Mouse (Mus musculus): Measurements from ENCODE around the gene Trmt61a. TPM values are rescaled to one million over a fixed set of nuclear protein-coding genes. Genes with fewer than 3 reads are reported as not detected.

The Trmt61a gene
- polyA plus RNA-seq, 1 experiment from 2014 or later: 8.6 TPM

GRCm38 (mm10) chr12:111666380-111666779 lies 11.5 kb upstream of the Trmt61a start:
- Histone ChIP-seq H3K4me1 (replicated peaks) (peaks cover 37% of the 10 kb centered on the region), H3K4me3 (no peak overlapping the region), H3K9ac (no peak overlapping the region), H3K27ac (no peak overlapping the region), H3K36me3 (peaks cover 47% of the 10 kb centered on the region), H3K4me2 (no peak overlapping the region), H3K9me3 (no peaks in the 10 kb centered on the region), H3K27me3 (no peaks in the 10 kb centered on the region)
- 80% methylated on average over 13 of the region's 13 CpGs for WGBS
- ATAC-seq (ENCODE audit: low FRiP score): no peak

DNA sequence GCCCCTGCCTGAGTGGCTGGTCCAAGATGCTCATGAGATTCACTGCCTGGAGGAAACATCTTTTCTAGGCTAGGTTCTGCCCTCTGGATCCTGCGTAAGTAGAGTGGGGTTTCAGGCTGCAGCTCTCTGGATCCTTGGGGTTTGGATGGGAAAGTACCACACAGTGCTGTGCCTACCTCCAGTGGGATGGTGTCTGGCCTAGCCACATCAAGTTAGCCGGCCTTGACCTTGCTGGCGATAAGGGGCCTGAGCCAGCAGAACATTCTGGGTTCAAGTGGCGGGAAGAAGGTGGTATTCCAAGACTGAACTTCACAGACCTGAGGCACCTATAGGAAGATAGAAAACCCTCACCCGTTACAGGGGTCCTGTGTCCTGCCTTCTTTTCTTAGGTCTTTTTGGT lies 10.5 kb upstream of the Trmt61a start:
- no peak for ATAC-seq (ENCODE audit: low FRiP score)

DNA sequence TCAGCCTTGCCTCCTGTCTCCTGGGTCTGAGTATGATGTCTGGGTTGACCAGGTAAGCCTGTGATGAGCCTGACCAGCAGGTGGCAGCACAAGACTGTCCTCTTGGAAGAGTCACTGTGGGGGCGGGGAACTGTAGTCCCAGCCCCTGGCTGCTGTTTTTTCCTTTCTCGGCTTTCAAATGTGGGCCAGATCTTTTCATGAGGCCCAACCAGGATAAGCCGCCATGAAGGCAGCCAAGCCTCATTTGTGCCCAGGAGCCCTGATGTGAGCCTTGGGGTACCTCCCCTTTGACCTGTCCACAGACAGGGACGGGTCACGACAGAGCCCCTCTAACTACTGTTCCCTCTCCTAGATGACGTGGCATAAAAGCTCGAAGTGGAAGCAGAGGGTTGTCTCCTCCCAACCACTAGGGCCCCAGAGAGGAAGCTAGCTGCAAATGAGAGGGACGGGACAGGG lies 9.4 kb upstream of the Trmt61a start:
- ATAC-seq (ENCODE audit: low FRiP score): peak; percentile 41
- Histone ChIP-seq H3K9ac (peak overlapping the region; percentile 99; the same call in 1 of the 2 replicates), H3K27me3 (no peaks in the 10 kb centered on the region), H3K4me3 (peak overlapping the region; percentile 91), H3K4me2 (peak overlapping the region; percentile 95), H3K27ac (peak overlapping the region; percentile 97), H3K36me3 (peaks cover 36% of the 10 kb centered on the region), H3K4me1 (replicated peaks) (peaks cover 44% of the 10 kb centered on the region), H3K9me3 (no peaks in the 10 kb centered on the region)
- 4% methylated on average over 8 of the region's 8 CpGs for WGBS

More for the DNA sequence above, 10.5 kb upstream of the Trmt61a start:
- H3K4me3 ChIP-seq: no peak overlapping the region
- H3K27me3 ChIP-seq: no peaks in the 10 kb centered on the region
- peaks cover 38% of the 10 kb centered on the region for H3K4me1 ChIP-seq (replicated peaks)
- WGBS: 94% methylated on average over 5 of the region's 5 CpGs
- H3K9me3 ChIP-seq: no peaks in the 10 kb centered on the region
- H3K9ac ChIP-seq: no peak overlapping the region
- H3K4me2 ChIP-seq: no peak overlapping the region
- H3K27ac ChIP-seq: peak overlapping the region; percentile 97
- H3K36me3 ChIP-seq: peaks cover 37% of the 10 kb centered on the region

GRCm38 (mm10) chr12:111669000-111669788 lies 8.7 kb upstream of the Trmt61a start:
- Histone ChIP-seq H3K4me2 (peak overlapping the region; percentile 95), H3K9me3 (no peaks in the 10 kb centered on the region), H3K27ac (peak overlapping the region; percentile 97), H3K27me3 (peaks cover 5% of the 10 kb centered on the region), H3K9ac (peak overlapping the region; percentile 99), H3K4me1 (replicated peaks) (peaks cover 39% of the 10 kb centered on the region), H3K4me3 (peak overlapping the region; percentile 91), H3K36me3 (peaks cover 30% of the 10 kb centered on the region)
- no peak for ATAC-seq (ENCODE audit: low FRiP score)
- 37% methylated on average over 23 of the region's 23 CpGs for WGBS

DNA sequence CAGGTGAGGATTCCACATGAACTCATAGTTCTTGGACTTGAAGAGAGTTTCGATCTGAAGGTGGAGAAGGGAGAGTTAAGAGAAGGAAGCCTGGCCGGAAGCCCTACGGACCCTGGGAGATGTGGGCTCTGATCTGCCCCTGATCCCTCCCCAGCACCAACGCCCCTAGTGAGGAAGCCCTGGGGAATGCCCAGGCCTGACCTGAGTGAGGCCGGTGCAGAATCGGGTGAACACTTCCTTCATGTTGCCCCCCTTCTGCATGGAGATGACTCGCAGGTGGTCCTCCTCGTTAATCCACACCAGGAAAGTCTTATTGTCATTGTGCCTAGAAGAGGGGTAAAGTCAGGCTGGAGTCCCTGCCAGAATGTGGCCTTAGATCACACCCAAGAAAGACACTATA lies 7.9 kb upstream of the Trmt61a start:
- H3K9me3 ChIP-seq: no peaks in the 10 kb centered on the region
- no peak for ATAC-seq (ENCODE audit: low FRiP score)
- peaks cover 39% of the 10 kb centered on the region for H3K4me1 ChIP-seq (replicated peaks)
- H3K9ac ChIP-seq: peak overlapping the region; percentile 99
- peak overlapping the region; percentile 95 for H3K4me2 ChIP-seq
- H3K36me3 ChIP-seq: peaks cover 27% of the 10 kb centered on the region
- H3K4me3 ChIP-seq: peak overlapping the region; percentile 91
- H3K27ac ChIP-seq: peak overlapping the region; percentile 97
- peaks cover 6% of the 10 kb centered on the region for H3K27me3 ChIP-seq
- WGBS: 34% methylated on average over 8 of the region's 8 CpGs

GRCm38 (mm10) chr12:111670371-111670971 lies 7.4 kb upstream of the Trmt61a start:
- H3K27me3 ChIP-seq: peaks cover 10% of the 10 kb centered on the region
- WGBS: under 1% methylated on average over 29 of the region's 29 CpGs

DNA sequence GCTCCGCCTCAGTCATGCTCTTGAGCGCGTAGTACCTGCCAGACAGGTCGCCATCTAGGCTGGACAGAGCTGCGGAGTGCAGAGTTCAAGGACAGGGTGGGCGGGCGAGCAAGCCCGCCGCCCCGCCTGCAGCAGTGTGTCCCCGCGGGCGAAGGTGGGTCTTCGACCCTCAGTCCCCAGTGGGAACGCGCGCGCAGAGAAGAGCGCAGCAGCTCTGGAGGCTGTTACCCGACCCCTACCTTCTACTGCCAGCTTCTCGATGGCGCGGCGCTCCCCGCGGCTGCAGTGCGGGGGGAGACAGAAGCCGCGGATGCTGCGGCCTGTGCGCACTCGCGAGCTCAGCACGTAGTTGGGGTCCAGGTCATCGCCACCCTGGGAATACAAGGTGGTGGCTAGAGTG lies 6.9 kb upstream of the Trmt61a start:
- ATAC-seq (ENCODE audit: low FRiP score): 0 out of 2 replicates have a peak, but pooled peaks have one; percentile 0
- peaks cover 11% of the 10 kb centered on the region for H3K27me3 ChIP-seq
- no peaks in the 10 kb centered on the region for H3K9me3 ChIP-seq
- peaks cover 24% of the 10 kb centered on the region for H3K36me3 ChIP-seq
- H3K4me1 ChIP-seq (replicated peaks): peaks cover 39% of the 10 kb centered on the region
- H3K4me2 ChIP-seq: peak overlapping the region; percentile 95
- under 1% methylated on average over 35 of the region's 35 CpGs for WGBS
- peak overlapping the region; percentile 97 for H3K27ac ChIP-seq
- peak overlapping the region; percentile 91 for H3K4me3 ChIP-seq
- peak overlapping the region; percentile 99 for H3K9ac ChIP-seq

More at GRCm38 (mm10) chr12:111670371-111670971, 7.4 kb upstream of the Trmt61a start:
- peak overlapping the region; percentile 97 for H3K27ac ChIP-seq
- peaks cover 39% of the 10 kb centered on the region for H3K4me1 ChIP-seq (replicated peaks)
- no peaks in the 10 kb centered on the region for H3K9me3 ChIP-seq
- H3K4me3 ChIP-seq: peak overlapping the region; percentile 91
- peak overlapping the region; percentile 95 for H3K4me2 ChIP-seq
- ATAC-seq (ENCODE audit: low FRiP score): no peak
- peak overlapping the region; percentile 99 for H3K9ac ChIP-seq
- H3K36me3 ChIP-seq: peaks cover 24% of the 10 kb centered on the region

DNA sequence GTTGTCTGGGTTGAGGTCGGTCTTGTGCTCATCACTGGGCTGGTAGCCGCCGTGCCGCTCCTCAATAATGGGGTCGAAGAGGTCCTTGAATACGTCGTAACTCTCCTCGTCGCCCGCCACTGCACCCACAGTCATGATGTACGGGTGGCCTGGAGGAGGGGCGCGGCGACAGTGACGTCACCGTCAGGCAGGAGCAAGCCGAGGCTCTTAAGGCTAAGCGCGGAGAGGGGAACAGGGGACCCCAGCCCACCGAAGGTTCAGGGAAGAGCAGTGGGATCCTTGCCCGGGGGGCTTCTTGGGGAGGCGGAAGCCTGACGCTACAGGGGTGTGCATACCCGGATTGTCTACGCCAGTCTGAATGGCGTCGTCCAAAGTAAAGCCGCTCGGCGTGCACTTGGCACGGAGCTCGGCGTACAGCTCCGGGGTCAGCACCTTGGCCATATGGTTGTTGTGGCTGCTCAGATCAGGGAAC lies 6.4 kb upstream of the Trmt61a start:
- peaks cover 24% of the 10 kb centered on the region for H3K36me3 ChIP-seq
- peak; percentile 50 for ATAC-seq (ENCODE audit: low FRiP score)
- H3K9ac ChIP-seq: peak overlapping the region; percentile 99
- H3K9me3 ChIP-seq: no peaks in the 10 kb centered on the region
- H3K27me3 ChIP-seq: peaks cover 11% of the 10 kb centered on the region
- WGBS: under 1% methylated on average over 34 of the region's 34 CpGs
- peak overlapping the region; percentile 97 for H3K27ac ChIP-seq
- peak overlapping the region; percentile 91 for H3K4me3 ChIP-seq
- H3K4me1 ChIP-seq (replicated peaks): peaks cover 39% of the 10 kb centered on the region
- H3K4me2 ChIP-seq: peak overlapping the region; percentile 95

DNA sequence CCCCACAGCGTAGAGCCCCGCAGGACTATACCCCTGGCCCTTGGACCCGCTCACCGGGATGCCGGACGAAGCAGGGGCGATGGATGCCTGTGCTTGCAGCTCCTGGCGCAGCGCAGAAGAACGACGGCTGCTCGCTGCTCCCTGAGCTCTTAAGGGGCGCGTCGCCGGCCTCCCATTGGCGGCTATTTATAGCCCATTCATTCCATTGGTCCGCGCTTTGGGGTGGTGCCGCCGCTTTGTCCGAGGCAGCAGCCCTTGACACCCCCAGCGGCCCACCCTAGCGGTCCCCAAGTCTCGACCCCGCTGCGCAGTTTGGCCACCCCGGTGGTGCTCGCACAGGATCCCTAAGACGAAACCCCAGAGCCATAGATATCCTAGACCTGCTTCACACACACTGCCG lies 5.7 kb upstream of the Trmt61a start, which contains the start of gene Ckb:
TSS of gene Ckb (minus strand) at position 163 of the 400 bp plus-strand sequence.
- WGBS: 0% methylated on average over 31 of the region's 31 CpGs
- H3K4me1 ChIP-seq (replicated peaks): peaks cover 43% of the 10 kb centered on the region
- peaks cover 19% of the 10 kb centered on the region for H3K36me3 ChIP-seq
- peak; percentile 86 for ATAC-seq (ENCODE audit: low FRiP score)
- peak within 1 kb of the TSS; percentile 91 for H3K4me3 ChIP-seq
- peak within 1 kb of the TSS; percentile 97 for H3K27ac ChIP-seq
- H3K4me2 ChIP-seq: peak within 1 kb of the TSS; percentile 95
- peak within 1 kb of the TSS; percentile 99 for H3K9ac ChIP-seq
- H3K9me3 ChIP-seq: no peaks in the 10 kb centered on the region
- peaks cover 11% of the 10 kb centered on the region for H3K27me3 ChIP-seq

DNA sequence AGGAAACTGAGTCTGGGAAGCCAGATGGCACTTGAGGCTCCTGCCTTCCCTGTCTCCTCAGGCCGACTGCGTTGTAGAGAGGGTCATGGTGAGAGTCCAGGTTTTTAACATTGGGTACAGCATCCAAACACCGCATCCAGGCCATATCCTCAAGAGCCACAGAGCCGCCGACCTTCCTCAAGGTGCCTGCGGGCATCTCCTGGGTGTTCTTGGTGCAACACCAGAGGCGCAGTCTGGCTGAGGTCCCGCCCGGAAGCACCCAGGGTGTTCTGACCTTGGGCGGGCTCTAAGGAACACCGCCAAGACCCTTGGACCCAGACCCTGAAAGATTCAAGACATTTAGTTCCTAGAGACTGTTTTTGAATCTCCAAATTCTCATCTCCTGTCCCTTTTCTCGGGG lies 5.3 kb upstream of the Trmt61a start:
- Histone ChIP-seq H3K4me1 (replicated peaks) (peaks cover 48% of the 10 kb centered on the region), H3K9me3 (no peaks in the 10 kb centered on the region), H3K36me3 (peaks cover 16% of the 10 kb centered on the region), H3K9ac (peak overlapping the region; percentile 99), H3K27ac (peak overlapping the region; percentile 97), H3K4me3 (peak overlapping the region; percentile 91), H3K4me2 (peak overlapping the region; percentile 95), H3K27me3 (peaks cover 11% of the 10 kb centered on the region)
- ATAC-seq (ENCODE audit: low FRiP score): peak; percentile 37
- WGBS: 9% methylated on average over 12 of the region's 12 CpGs

DNA sequence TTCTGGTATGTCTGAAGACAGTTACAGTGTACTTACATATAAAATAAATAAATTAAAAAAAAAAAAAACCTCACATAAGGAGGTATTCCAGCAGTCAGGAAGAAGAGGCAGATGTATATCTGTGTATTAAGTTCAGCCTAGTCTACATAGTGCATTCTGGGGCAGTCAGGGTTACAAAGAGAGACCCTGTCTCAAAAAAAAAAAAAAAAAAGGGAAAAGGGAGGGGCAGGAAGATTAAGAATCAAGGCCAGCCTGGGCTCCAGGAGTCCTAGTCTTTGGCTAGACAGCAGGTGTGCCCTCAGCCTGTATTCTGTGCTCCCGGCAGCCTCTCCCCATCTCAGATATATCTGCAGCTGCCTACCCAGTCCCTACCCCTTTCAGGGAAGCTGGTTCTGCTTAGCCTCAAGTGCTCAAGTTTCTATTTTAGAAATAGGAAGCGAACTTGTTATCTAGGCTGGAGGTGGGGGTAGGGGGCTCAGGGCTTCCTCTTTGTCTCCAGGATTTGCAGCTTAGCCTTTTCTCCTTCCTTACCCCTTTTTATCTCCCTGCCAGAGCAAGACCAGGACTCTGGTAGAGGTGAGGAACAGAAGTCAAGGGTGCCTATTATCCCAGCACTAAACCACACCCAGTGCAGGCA lies 2.9 kb upstream of the Trmt61a start:
- Histone ChIP-seq H3K27ac (no peak overlapping the region), H3K27me3 (peaks cover 11% of the 10 kb centered on the region), H3K4me2 (no peak overlapping the region), H3K9ac (no peak overlapping the region), H3K36me3 (peaks cover 5% of the 10 kb centered on the region; the same call in 1 of the 2 replicates), H3K4me3 (no peak overlapping the region), H3K4me1 (replicated peaks) (peaks cover 42% of the 10 kb centered on the region), H3K9me3 (no peaks in the 10 kb centered on the region)
- WGBS: 70% methylated on average over 2 of the region's 2 CpGs
- no peak for ATAC-seq (ENCODE audit: low FRiP score)

All from hindbrain, embryonic 13.5 days (tissue).